Mouse (Mus musculus): ENCODE measurements around the gene 1700122O11Rik.

The 1700122O11Rik gene

DNA sequence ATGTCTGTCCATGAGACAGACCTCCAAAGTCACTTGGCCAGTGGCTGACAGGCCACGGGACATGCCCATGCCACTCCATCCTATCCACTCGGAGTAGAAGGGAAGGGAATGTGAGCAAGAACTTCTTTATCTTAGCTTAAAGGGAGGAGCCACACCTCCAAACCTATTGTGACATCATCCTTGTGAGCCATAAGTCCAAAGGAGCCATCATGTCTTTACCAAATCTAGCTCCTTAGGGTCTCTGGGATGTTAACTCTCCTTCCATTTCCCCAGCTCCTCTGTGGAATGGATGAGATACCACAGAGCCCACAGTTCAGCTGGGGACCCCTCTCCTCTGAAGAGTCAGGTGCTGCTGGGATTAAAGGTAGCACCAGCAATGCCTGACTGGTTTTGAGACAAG is at the start of gene 1700122O11Rik:
1700122O11Rik (minus strand) TSS at position 101 of the 400 bp plus-strand sequence.
- DNase-seq, result no peak

DNA sequence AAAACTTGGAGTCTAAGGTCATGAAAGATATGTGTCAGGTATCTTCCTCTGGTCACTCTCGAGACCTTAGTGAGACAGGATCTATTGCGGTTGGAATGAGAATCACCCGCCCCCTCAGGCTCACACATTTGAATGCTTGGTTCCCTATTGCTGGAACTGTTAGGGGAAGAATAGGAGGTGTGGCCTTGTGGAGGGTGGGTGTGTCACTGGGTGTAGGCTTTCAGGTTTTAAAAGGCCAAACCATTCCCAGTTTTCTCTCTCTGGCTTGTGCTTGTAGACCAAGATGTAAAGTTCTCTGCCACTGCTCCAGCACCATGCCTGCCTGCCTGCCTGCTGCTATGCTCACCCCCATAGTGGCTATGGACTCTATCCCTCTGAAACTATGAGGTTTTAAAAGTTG is 42.5 kb upstream of the 1700122O11Rik start:
- no peak for DNase-seq

GRCm38 (mm10) chr17:48067729-48068128 is 29.6 kb upstream of the 1700122O11Rik start:
- DNase-seq, result peak; percentile 17

- DNase-seq, result peak; percentile 18
Observed at GRCm38 (mm10) chr17:48067083-48067614, 29.1 kb upstream of the 1700122O11Rik start.

- DNase-seq, result no peak
Observed at GRCm38 (mm10) chr17:48065081-48065501, 27.0 kb upstream of the 1700122O11Rik start.

DNA sequence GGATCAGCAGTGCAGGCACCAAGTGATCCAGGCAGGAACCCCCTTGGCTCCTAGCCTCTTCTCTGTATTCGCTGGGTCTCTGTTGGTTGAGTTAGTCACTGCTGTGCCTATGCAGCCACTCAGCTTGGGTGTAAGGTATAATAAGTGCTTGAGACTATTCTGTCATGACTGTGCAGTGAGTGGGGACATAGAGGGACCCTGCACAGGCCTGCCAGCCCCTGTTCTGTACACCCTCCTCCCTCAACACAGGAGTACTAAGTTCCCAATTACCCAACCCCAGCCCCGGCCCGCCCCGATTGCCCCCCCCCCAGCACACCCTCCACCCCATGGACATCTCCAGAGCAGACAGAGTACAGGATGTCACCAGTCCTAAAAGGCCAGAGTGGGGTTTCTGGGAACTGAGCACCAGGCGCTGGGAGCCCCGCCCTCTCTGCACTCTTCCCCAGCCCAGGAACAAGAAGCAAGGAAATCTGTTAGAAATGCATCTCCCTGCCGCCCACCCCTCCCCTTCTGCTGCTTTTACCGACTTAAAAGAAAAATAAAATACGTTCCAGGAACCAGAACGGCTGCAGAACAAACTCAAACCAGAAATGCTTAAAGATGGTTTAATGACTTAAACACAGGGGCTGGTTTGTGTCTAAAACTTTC is 26.2 kb upstream of the 1700122O11Rik start:
- DNase-seq, result no peak

DNA sequence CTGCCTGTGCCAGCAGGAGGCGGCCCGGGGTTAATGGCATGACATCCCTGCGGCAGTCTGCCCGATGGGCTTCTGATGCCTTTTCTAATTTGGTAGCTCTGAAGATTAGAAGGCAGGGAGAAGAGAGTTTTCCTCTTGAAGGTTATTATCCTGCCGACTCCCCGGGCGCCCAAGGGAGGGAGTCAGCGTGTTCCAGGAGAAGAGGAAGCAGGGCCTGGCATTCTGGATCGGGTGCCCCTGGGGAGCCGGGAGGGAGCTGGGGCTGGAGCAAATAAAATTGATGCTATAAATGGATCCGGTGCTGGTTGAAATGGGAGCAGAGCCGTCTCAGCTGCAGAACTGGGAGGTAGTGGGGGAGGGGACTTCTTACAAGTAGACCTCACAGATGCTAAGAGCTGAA is 19.3 kb upstream of the 1700122O11Rik start:
- DNase-seq, result no peak

- no peak for DNase-seq
Observed at GRCm38 (mm10) chr17:48055076-48055816, 17.2 kb upstream of the 1700122O11Rik start.

GRCm38 (mm10) chr17:48053646-48054045 is 15.6 kb upstream of the 1700122O11Rik start:
- DNase-seq, result no peak

GRCm38 (mm10) chr17:48052338-48053067 is 14.4 kb upstream of the 1700122O11Rik start:
- DNase-seq, result no peak

GRCm38 (mm10) chr17:48051638-48052337 is 13.7 kb upstream of the 1700122O11Rik start:
- peak; percentile 52 for DNase-seq

DNA sequence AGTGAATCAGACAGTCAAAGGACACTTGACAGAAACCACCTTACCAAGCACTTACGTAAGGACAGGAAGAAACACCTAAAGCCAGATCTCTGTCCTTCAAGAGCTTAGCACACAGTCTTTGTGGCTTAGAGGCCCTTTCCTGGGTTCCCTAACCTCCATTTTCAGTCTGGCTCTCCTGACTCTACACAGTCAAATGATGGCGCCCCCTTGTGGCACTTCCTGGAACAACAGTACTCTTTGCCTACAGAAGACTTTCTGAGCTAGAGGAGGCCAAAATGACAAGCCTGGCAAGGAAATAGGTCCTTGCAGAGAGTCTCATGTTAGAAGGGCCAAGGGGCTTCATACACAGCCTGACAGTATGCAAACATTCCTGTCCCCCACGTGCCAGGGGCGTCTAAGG is 7.5 kb upstream of the 1700122O11Rik start:
- peak; percentile 91 for DNase-seq

- DNase-seq, result no peak
Observed at GRCm38 (mm10) chr17:48043154-48043880, 5.2 kb upstream of the 1700122O11Rik start.

- DNase-seq, result peak; percentile 45
Observed at GRCm38 (mm10) chr17:48041351-48042287, 3.5 kb upstream of the 1700122O11Rik start.

DNA sequence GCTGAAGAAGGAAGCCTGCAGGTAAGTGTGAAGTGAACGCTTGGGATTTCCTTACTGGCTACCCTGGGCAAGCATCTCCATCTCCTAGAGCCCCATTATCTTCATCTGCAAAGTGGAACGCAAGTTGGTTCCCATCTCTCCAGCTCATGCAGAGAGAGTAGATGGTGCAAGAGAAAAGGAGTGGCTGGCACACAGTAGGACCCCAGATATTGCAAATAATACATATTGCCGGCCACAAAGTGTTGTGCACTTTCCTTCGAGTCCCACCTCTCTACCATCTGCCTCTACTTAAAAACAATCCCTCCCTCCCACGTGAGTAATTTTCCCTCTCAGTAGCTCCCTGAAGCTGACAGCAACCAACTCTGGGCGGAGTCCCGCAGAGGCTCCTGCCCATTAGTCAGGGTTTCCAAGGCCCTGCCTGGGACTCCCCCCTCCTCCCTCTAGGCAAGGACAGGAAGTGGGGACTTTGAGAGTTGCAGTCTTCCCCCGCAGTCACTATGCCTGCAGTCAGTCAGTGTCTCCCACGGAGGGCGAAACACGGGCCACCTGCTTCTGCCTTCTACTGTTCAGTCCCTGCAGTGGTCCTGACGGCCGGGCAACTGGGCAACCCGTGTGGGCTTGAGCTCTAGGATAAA is 1.3 kb upstream of the 1700122O11Rik start:
- peak; percentile 67 for DNase-seq

GRCm38 (mm10) chr17:48036921-48037320 is 1.2 kb downstream of the 1700122O11Rik start:
- no peak for DNase-seq

- DNase-seq, result peak; percentile 37
Observed at GRCm38 (mm10) chr17:48031521-48032430, 6.3 kb downstream of the 1700122O11Rik start.

GRCm38 (mm10) chr17:48029241-48029640 is 8.9 kb downstream of the 1700122O11Rik start:
- no peak for DNase-seq

- DNase-seq, result no peak
Observed at GRCm38 (mm10) chr17:48028250-48028649, 9.8 kb downstream of the 1700122O11Rik start.

All from lung, postnatal 14 days (tissue).